Mouse (Mus musculus) heart, postnatal 0 days (tissue): ENCODE data around the gene Nckap5. TPM values are rescaled to one million over a fixed set of nuclear protein-coding genes. Genes with fewer than 3 reads are reported as not detected.
A peak's percentile ranks its signal among the peaks of the same experiment; 100 is the strongest.
"Not testable (repeated sequence)": the region's sequence is repeated elsewhere in the genome, so short reads cannot be mapped to it uniquely, and the experiment has no call there.

Experiments
- ATAC-seq: fragments of 200-750 bp; cut with Nextera tagmentation; 2 replicates; pipeline ENCODE4 v1.8.0; 2017; ENCODE audit warnings: low read depth, moderate number of reproducible peaks, moderate library complexity; ENCODE audit not compliant: insufficient read depth
- DNase-seq: peaks from one replicate; pipeline ENCODE4 v3.0.0-alpha.2; 2016; ENCODE audit warnings: low spot score
- H3K27ac ChIP-seq: fragments of 300-500 bp; sonication (generic); 2 replicates; pipeline ENCODE4 v1.5.1; 2014; ENCODE audit warnings: low read depth, mild to moderate bottlenecking
- H3K27me3 ChIP-seq: fragments of 300-500 bp; sonication (generic); 2 replicates; pipeline ENCODE4 v1.6.1; 2014; ENCODE audit warnings: low read length, mixed read lengths; ENCODE audit not compliant: control insufficient read depth, insufficient read depth
- H3K36me3 ChIP-seq: fragments of 300-500 bp; sonication (generic); replicated peaks from 2 replicates; pipeline ENCODE4 v1.6.1; 2014; ENCODE audit warnings: low read length, mixed read lengths; ENCODE audit not compliant: control insufficient read depth, insufficient read depth
- H3K4me1 ChIP-seq: fragments of 300-500 bp; sonication (generic); 2 replicates; pipeline ENCODE4 v1.6.1; 2014; ENCODE audit warnings: antibody characterized with exemption; ENCODE audit not compliant: control insufficient read depth, insufficient read depth
- H3K4me2 ChIP-seq: fragments of 300-500 bp; sonication (generic); 2 replicates; pipeline ENCODE4 v1.6.1; 2014; ENCODE audit warnings: low read depth, mild to moderate bottlenecking, low read length, moderate library complexity
- H3K4me3 ChIP-seq: fragments of 300-500 bp; sonication (generic); 2 replicates; pipeline ENCODE4 v1.5.1; 2014; ENCODE audit warnings: low read depth, low read length
- H3K9ac ChIP-seq: fragments of 300-500 bp; sonication (generic); replicated peaks from 2 replicates; pipeline ENCODE4 v1.6.1; 2014; ENCODE audit warnings: low read depth, low read length, mixed read lengths
- H3K9me3 ChIP-seq: fragments of 300-500 bp; sonication (generic); replicated peaks from 2 replicates; pipeline ENCODE4 v1.6.1; 2016; ENCODE audit warnings: low read length; ENCODE audit not compliant: control insufficient read depth
- CTCF ChIP-seq: IDR thresholded peaks from 2 replicates; pipeline ENCODE4 v1.5.1; 2016; ENCODE audit warnings: antibody characterized with exemption, control low read depth, low read depth
- EP300 ChIP-seq: IDR thresholded peaks from 2 replicates; pipeline ENCODE4 v1.6.1; 2016; ENCODE audit warnings: antibody characterized with exemption, low read depth
- WGBS: fragments of 180-500 bp; shearing (Covaris S2); extraction: QIAGEN DNeasy Blood & Tissue Kit; methylation state at CpG from one replicate; pipeline ENCODE4 v1.1.7; 2014; 5-methylcytosine and 5-hydroxymethylcytosine counted together
- polyA plus RNA-seq: library from polyadenylated mRNA; unstranded; fragments of >200 nt; fragmentation: Nextera tagmentation; extraction: Ambion mirVana; gene quantifications from 2 replicates; pipeline ENCODE4 v1.2.1, GENCODE M21; 2015
- total RNA-seq: library from RNA; depleted of rRNA; stranded (reverse); fragments of >200 nt; gene quantifications from 2 replicates; pipeline ENCODE4 v1.2.3, GENCODE M21; 2014; ENCODE audit warnings: low replicate concordance

The Nckap5 gene
- total and polyA plus RNA-seq, 2 experiments from 2014 or later = 4.6 to 14.5 TPM

GRCm38 (mm10) chr1:126802405-126802804 is 28.2 kb downstream of the Nckap5 start:
- Histone ChIP-seq H3K4me1 (peaks cover 37% of the 10 kb centered on the region), H3K4me3 (no peak overlapping the region), H3K4me2 (no peak overlapping the region), H3K27ac (peak overlapping the region; percentile 91), H3K9ac (no peak overlapping the region), H3K9me3 (no peaks in the 10 kb centered on the region), H3K27me3 (no peaks in the 10 kb centered on the region), H3K36me3 (no peaks in the 10 kb centered on the region)
- DNase-seq = no peak
- ATAC-seq = no peak
- WGBS = 70% methylated on average over 3 of the region's 3 CpGs
- TF ChIP-seq EP300 (no peak), CTCF (no peak)

- DNase-seq (peak; percentile 90), ATAC-seq (peak; percentile 85)
- Histone ChIP-seq H3K4me1 (peaks cover 32% of the 10 kb centered on the region), H3K9me3 (no peaks in the 10 kb centered on the region), H3K36me3 (no peaks in the 10 kb centered on the region), H3K4me2 (0 out of 2 replicates have a peak overlapping the region, but pooled peaks have one; percentile 8), H3K27me3 (no peaks in the 10 kb centered on the region), H3K9ac (no peak overlapping the region), H3K4me3 (no peak overlapping the region), H3K27ac (peak overlapping the region; percentile 91)
- TF ChIP-seq CTCF (no peak), EP300 (peak; percentile 89)
- WGBS = 7% methylated on average over 8 of the region's 8 CpGs
Observed at GRCm38 (mm10) chr1:126801706-126802105, 28.9 kb downstream of the Nckap5 start.

GRCm38 (mm10) chr1:126799379-126799798 is 31.2 kb downstream of the Nckap5 start:
- peak overlapping the region; percentile 36 for H3K27ac ChIP-seq
- H3K4me2 ChIP-seq = peak overlapping the region; percentile 34
- ATAC-seq = peak; percentile 68
- peaks cover 28% of the 10 kb centered on the region for H3K4me1 ChIP-seq
- peak; percentile 49 for DNase-seq
- no peaks in the 10 kb centered on the region for H3K9me3 ChIP-seq
- no peak overlapping the region for H3K4me3 ChIP-seq
- H3K36me3 ChIP-seq = no peaks in the 10 kb centered on the region
- 39% methylated on average over 11 of the region's 11 CpGs for WGBS
- no peaks in the 10 kb centered on the region for H3K27me3 ChIP-seq
- TF ChIP-seq CTCF (no peak), EP300 (no peak)
- no peak overlapping the region for H3K9ac ChIP-seq

- H3K9me3 ChIP-seq, H3K4me3 ChIP-seq, DNase-seq, H3K27ac ChIP-seq, H3K9ac ChIP-seq, H3K27me3 ChIP-seq, ATAC-seq, H3K4me2 ChIP-seq, H3K36me3 ChIP-seq, H3K4me1 ChIP-seq: not testable (repeated sequence)
- no CpG with 5 or more reads among the region's 2 CpGs for WGBS
Observed at GRCm38 (mm10) chr1:126780354-126780941, 50.2 kb downstream of the Nckap5 start.

- H3K4me1 ChIP-seq, H3K4me3 ChIP-seq, H3K27ac ChIP-seq, H3K9ac ChIP-seq, H3K36me3 ChIP-seq, H3K4me2 ChIP-seq, DNase-seq, H3K9me3 ChIP-seq, ATAC-seq, H3K27me3 ChIP-seq: not testable (repeated sequence)
- no CpG with 5 or more reads among the region's 6 CpGs for WGBS
Observed at GRCm38 (mm10) chr1:126773947-126774346, 56.7 kb downstream of the Nckap5 start.

- DNase-seq (peak; percentile 72), ATAC-seq (no peak)
- Histone ChIP-seq H3K27ac (no peak overlapping the region), H3K9ac (no peak overlapping the region), H3K9me3 (no peaks in the 10 kb centered on the region), H3K36me3 (no peaks in the 10 kb centered on the region), H3K4me3 (no peak overlapping the region), H3K27me3 (no peaks in the 10 kb centered on the region), H3K4me1 (0 out of 2 replicates have a peak, but pooled peaks cover 3% of the 10 kb centered on the region), H3K4me2 (no peak overlapping the region)
- 30% methylated on average over 1 of the region's 1 CpGs for WGBS
- TF ChIP-seq CTCF = no peak
- TF ChIP-seq EP300 = no peak
Observed at GRCm38 (mm10) chr1:126766971-126767370, 63.6 kb downstream of the Nckap5 start.
